Mouse (Mus musculus): ENCODE data around the gene Akap2. TPM values are rescaled to one million over a fixed set of nuclear protein-coding genes. Genes with fewer than 3 reads are reported as not detected.
A peak's percentile ranks its signal among the peaks of the same experiment; 100 is the strongest.

Gene Akap2
- polyA plus RNA-seq, 1 experiment from 2014 or later = 27.8 TPM

- ATAC-seq (replicated peaks; ENCODE audit: low FRiP score) = no peak
- WGBS = 72% methylated on average over 3 of the region's 3 CpGs
- no peaks in the 10 kb centered on the region for H3K27me3 ChIP-seq
- H3K9me3 ChIP-seq (replicated peaks) = no peaks in the 10 kb centered on the region
- no peak overlapping the region for H3K4me2 ChIP-seq
- no peak overlapping the region for H3K27ac ChIP-seq
- no peaks in the 10 kb centered on the region for H3K4me1 ChIP-seq
- no peaks in the 10 kb centered on the region for H3K36me3 ChIP-seq
- H3K4me3 ChIP-seq (replicated peaks) = no peak overlapping the region
- H3K9ac ChIP-seq = no peak overlapping the region
Measured at GRCm38 (mm10) chr4:57733445-57733844, 16.0 kb downstream of the Akap2 start.

DNA sequence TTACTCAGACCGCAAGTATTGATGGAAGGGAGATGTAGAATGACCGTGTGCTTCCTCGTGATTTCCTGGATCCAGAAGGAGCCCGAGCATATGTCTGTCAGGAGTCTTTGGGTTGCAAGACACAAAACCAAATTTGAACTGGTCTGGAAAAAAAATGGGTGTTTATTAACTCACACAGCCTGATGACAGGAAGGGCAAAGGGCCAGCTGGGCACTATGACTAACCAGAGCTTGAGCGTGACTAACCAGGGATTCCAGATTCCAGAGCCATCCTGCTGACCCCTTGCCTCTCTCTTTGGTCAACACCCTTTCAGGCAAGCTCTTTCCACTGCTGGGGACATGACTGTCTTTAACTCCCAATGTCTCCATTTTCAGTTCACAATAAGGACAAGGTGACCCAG lies 18.0 kb downstream of the Akap2 start:
- Histone ChIP-seq H3K9ac (no peak overlapping the region), H3K27me3 (no peaks in the 10 kb centered on the region), H3K4me2 (no peak overlapping the region), H3K36me3 (no peaks in the 10 kb centered on the region), H3K9me3 (replicated peaks) (no peaks in the 10 kb centered on the region), H3K4me1 (peaks cover 10% of the 10 kb centered on the region; the same call in 1 of the 2 replicates), H3K27ac (peak overlapping the region; percentile 47; the same call in 1 of the 2 replicates), H3K4me3 (replicated peaks) (no peak overlapping the region)
- peak; percentile 53; the same call in 1 of the 2 replicates for ATAC-seq (replicated peaks; ENCODE audit: low FRiP score)
- 77% methylated on average over 5 of the region's 5 CpGs for WGBS

GRCm38 (mm10) chr4:57738856-57739552 lies 21.5 kb downstream of the Akap2 start:
- no peak for ATAC-seq (replicated peaks; ENCODE audit: low FRiP score)
- no peak overlapping the region for H3K4me2 ChIP-seq
- H3K36me3 ChIP-seq = no peaks in the 10 kb centered on the region
- whole genome bisulfite sequencing = 41% methylated on average over 8 of the region's 8 CpGs
- no peak overlapping the region for H3K4me3 ChIP-seq (replicated peaks)
- H3K9me3 ChIP-seq (replicated peaks) = no peaks in the 10 kb centered on the region
- no peak overlapping the region for H3K27ac ChIP-seq
- H3K27me3 ChIP-seq = no peaks in the 10 kb centered on the region
- no peak overlapping the region for H3K9ac ChIP-seq
- peaks cover 22% of the 10 kb centered on the region for H3K4me1 ChIP-seq

DNA sequence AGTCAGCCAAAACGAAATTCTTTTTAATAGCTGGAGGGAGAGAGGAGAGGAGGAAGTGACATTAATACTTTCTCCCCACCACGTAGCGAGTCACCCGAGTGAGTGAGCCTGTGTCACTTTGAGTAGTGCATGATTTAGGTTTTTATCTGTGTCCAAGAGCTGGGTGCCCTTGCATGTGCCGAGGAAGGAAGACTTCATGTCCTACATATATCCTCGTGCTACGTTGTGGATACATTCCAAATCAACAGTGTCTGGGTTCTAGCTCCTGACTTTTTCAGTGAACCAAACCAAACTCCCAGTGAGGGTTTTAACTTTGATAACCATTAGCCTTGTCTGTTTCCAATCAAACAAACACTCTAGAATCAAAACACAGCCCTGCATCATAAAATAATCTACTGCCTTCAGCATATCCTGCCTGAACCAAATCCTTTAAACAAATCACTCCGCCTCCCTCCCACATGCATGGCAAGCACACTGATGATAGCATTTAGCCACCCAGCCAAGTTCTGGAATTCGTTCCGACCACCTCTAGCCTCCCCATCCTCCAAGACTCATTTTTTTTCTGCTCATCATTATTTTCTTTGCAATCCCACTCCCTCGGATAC lies 26.0 kb downstream of the Akap2 start:
- no peak for ATAC-seq (replicated peaks; ENCODE audit: low FRiP score)
- no peak overlapping the region for H3K4me2 ChIP-seq
- H3K9ac ChIP-seq = no peak overlapping the region
- H3K36me3 ChIP-seq = no peaks in the 10 kb centered on the region
- 31% methylated on average over 11 of the region's 11 CpGs for WGBS
- H3K4me1 ChIP-seq = peaks cover 26% of the 10 kb centered on the region
- H3K27me3 ChIP-seq = no peaks in the 10 kb centered on the region
- H3K27ac ChIP-seq = no peak overlapping the region
- H3K9me3 ChIP-seq (replicated peaks) = no peaks in the 10 kb centered on the region
- H3K4me3 ChIP-seq (replicated peaks) = no peak overlapping the region

DNA sequence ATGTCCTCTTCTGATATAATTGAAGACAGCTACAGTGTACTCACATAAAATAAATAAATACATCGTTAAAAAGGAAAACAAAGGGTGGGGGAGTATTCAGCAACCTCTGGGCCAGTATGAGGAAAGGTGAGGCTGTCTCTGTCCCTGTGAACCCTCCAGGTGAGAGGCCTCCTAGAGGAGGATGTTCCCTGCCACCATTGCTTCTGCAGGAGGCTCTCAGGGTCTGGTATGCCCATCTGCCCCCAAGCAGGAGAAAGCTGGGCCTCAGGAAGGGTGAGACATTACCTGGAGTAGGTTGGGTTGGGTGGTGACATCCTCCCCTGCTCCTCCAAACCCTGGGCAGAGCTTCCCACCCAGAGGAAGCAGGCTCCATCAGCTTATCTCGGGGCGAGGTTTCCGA lies 33.2 kb downstream of the Akap2 start:
- no peak for ATAC-seq (replicated peaks; ENCODE audit: low FRiP score)
- WGBS = 41% methylated on average over 4 of the region's 4 CpGs

GRCm38 (mm10) chr4:57751054-57751453 lies 33.6 kb downstream of the Akap2 start:
- Histone ChIP-seq H3K27ac (no peak overlapping the region), H3K4me2 (no peak overlapping the region), H3K9ac (no peak overlapping the region), H3K9me3 (replicated peaks) (no peaks in the 10 kb centered on the region), H3K27me3 (no peaks in the 10 kb centered on the region), H3K4me1 (peaks cover 14% of the 10 kb centered on the region), H3K4me3 (replicated peaks) (no peak overlapping the region), H3K36me3 (no peaks in the 10 kb centered on the region)
- 36% methylated on average over 4 of the region's 4 CpGs for WGBS
- ATAC-seq (replicated peaks; ENCODE audit: low FRiP score) = 0 out of 2 replicates have a peak, but pooled peaks have one; percentile 33

More for the DNA sequence above, 33.2 kb downstream of the Akap2 start:
- no peak overlapping the region for H3K4me2 ChIP-seq
- no peaks in the 10 kb centered on the region for H3K9me3 ChIP-seq (replicated peaks)
- no peaks in the 10 kb centered on the region for H3K27me3 ChIP-seq
- no peak overlapping the region for H3K4me3 ChIP-seq (replicated peaks)
- no peak overlapping the region for H3K9ac ChIP-seq
- no peak overlapping the region for H3K27ac ChIP-seq
- H3K4me1 ChIP-seq = peaks cover 14% of the 10 kb centered on the region
- no peaks in the 10 kb centered on the region for H3K36me3 ChIP-seq

DNA sequence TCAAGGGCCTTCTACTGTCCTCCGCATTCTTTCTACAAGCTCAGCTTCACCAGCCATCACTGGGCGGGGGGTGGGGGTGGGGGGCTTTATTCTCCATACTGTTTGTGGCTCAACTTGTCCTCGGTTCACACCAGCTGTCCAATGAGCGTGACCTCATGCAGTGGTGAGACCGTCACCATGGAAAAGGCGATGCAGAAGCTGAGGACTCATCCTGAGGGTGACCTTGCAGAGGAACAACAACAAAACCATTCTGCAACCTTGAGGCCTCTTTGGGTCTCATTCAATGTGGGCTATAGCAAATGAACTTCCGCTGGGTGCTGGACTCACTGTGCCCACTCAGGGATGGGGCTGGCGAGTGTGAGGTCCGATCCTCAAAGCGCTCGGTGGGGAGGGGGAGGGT lies 34.1 kb downstream of the Akap2 start:
- WGBS = 77% methylated on average over 11 of the region's 11 CpGs
- H3K4me1 ChIP-seq = peaks cover 14% of the 10 kb centered on the region
- H3K36me3 ChIP-seq = no peaks in the 10 kb centered on the region
- H3K27ac ChIP-seq = no peak overlapping the region
- no peaks in the 10 kb centered on the region for H3K27me3 ChIP-seq
- H3K9ac ChIP-seq = no peak overlapping the region
- H3K4me2 ChIP-seq = no peak overlapping the region
- ATAC-seq (replicated peaks; ENCODE audit: low FRiP score) = peak; percentile 53; the same call in 1 of the 2 replicates
- H3K9me3 ChIP-seq (replicated peaks) = no peaks in the 10 kb centered on the region
- H3K4me3 ChIP-seq (replicated peaks) = no peak overlapping the region

- ATAC-seq (replicated peaks; ENCODE audit: low FRiP score) = no peak
- H3K27me3 ChIP-seq = no peaks in the 10 kb centered on the region
Measured at GRCm38 (mm10) chr4:57755085-57755484, 37.6 kb downstream of the Akap2 start.

GRCm38 (mm10) chr4:57757997-57758396 lies 40.5 kb downstream of the Akap2 start:
- no peak overlapping the region for H3K4me3 ChIP-seq (replicated peaks)
- ATAC-seq (replicated peaks; ENCODE audit: low FRiP score) = no peak
- no peak overlapping the region for H3K9ac ChIP-seq
- H3K27ac ChIP-seq = no peak overlapping the region
- no peaks in the 10 kb centered on the region for H3K9me3 ChIP-seq (replicated peaks)
- H3K36me3 ChIP-seq = no peaks in the 10 kb centered on the region
- peaks cover 14% of the 10 kb centered on the region for H3K4me1 ChIP-seq
- WGBS = 43% methylated on average over 11 of the region's 11 CpGs
- H3K27me3 ChIP-seq = no peaks in the 10 kb centered on the region
- H3K4me2 ChIP-seq = no peak overlapping the region

More at GRCm38 (mm10) chr4:57755085-57755484, 37.6 kb downstream of the Akap2 start:
- Histone ChIP-seq H3K9me3 (replicated peaks) (no peaks in the 10 kb centered on the region), H3K4me3 (replicated peaks) (no peak overlapping the region), H3K36me3 (no peaks in the 10 kb centered on the region), H3K4me2 (no peak overlapping the region), H3K4me1 (peaks cover 24% of the 10 kb centered on the region), H3K27ac (no peak overlapping the region), H3K9ac (no peak overlapping the region)
- 67% methylated on average over 11 of the region's 11 CpGs for WGBS

DNA sequence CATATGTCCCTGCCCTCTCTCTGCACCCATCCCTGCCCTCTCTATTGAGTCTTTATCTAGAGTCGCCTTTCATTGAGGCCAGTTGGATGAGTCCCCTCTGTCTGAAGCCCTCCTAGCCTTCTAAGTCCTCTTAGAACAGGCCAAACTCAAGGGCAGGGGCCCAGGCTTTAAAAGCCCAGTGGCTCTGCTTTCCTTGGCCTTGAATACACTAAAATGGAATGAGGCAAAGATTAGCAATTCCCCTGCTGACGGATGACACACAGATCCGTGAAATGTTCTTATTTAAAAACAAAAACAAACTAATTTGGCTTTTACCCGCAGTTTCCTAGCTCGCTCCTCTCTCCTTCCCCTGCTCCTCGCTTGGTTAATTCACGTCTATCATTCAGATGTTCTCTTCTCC lies 45.0 kb downstream of the Akap2 start:
- Histone ChIP-seq H3K9ac (no peak overlapping the region), H3K36me3 (no peaks in the 10 kb centered on the region), H3K9me3 (replicated peaks) (no peaks in the 10 kb centered on the region), H3K4me1 (peaks cover 35% of the 10 kb centered on the region), H3K4me2 (no peak overlapping the region), H3K27ac (no peak overlapping the region), H3K4me3 (replicated peaks) (no peak overlapping the region), H3K27me3 (no peaks in the 10 kb centered on the region)
- WGBS = 68% methylated on average over 7 of the region's 7 CpGs
- ATAC-seq (replicated peaks; ENCODE audit: low FRiP score) = no peak

DNA sequence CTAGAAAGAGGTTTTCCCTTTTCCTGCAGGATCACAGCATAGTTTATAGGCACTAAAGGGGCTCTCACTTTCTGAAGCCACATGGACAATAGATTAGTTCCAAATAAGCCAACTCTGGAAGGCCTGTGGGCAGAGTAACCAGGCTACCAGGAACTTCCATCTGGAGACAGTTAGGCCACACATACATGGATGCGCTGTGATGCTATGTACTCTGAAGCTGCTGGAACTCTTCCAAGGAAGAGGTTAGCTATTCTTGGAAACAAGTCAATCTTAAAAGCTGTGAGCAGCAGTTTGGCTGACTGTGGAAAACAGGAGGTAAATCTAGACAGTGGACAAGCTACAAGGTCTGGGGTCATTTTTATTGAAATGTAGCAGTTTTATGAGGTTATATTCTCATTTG lies 46.9 kb downstream of the Akap2 start:
- ATAC-seq (replicated peaks; ENCODE audit: low FRiP score) = 0 out of 2 replicates have a peak, but pooled peaks have one; percentile 25
- Histone ChIP-seq H3K9ac (no peak overlapping the region), H3K27ac (peak overlapping the region; percentile 73), H3K9me3 (replicated peaks) (no peaks in the 10 kb centered on the region), H3K27me3 (no peaks in the 10 kb centered on the region), H3K4me2 (no peak overlapping the region), H3K36me3 (no peaks in the 10 kb centered on the region), H3K4me1 (peaks cover 31% of the 10 kb centered on the region), H3K4me3 (replicated peaks) (no peak overlapping the region)
- 54% methylated on average over 1 of the region's 1 CpGs for WGBS

DNA sequence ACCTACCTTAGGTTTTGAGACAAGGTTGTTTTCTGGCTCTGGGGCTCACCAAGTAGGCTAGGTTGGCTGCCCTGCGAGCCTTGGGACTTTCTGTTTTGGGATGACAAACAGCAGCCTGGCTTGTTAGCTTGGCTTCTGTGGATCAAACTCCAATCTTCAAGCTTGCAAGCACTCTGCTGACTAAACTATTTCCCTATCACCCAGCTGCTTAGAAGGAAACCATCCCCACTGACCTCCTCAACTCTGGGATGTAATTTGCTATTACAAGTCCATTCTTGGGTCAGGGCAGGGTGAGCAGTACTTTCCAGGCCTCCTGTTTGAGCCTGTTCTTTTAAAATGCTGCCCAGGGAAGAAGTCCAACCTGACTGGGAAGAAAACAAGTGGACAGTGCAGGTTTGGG lies 47.5 kb downstream of the Akap2 start:
- H3K27ac ChIP-seq = peak overlapping the region; percentile 73
- H3K9ac ChIP-seq = no peak overlapping the region
- no peak overlapping the region for H3K4me2 ChIP-seq
- no peaks in the 10 kb centered on the region for H3K9me3 ChIP-seq (replicated peaks)
- no peaks in the 10 kb centered on the region for H3K36me3 ChIP-seq
- H3K27me3 ChIP-seq = no peaks in the 10 kb centered on the region
- H3K4me3 ChIP-seq (replicated peaks) = no peak overlapping the region
- WGBS = 47% methylated on average over 1 of the region's 1 CpGs
- H3K4me1 ChIP-seq = peaks cover 31% of the 10 kb centered on the region
- no peak for ATAC-seq (replicated peaks; ENCODE audit: low FRiP score)

Data from kidney, embryonic 15.5 days (tissue).